Mouse (Mus musculus): ENCODE results near the gene Nvl. TPM values are rescaled to one million over a fixed set of nuclear protein-coding genes. Genes with fewer than 3 reads are reported as not detected.

Nvl gene
- total RNA-seq, 2 experiments from 2014 or later: 34.4 to 36.5 TPM

DNA sequence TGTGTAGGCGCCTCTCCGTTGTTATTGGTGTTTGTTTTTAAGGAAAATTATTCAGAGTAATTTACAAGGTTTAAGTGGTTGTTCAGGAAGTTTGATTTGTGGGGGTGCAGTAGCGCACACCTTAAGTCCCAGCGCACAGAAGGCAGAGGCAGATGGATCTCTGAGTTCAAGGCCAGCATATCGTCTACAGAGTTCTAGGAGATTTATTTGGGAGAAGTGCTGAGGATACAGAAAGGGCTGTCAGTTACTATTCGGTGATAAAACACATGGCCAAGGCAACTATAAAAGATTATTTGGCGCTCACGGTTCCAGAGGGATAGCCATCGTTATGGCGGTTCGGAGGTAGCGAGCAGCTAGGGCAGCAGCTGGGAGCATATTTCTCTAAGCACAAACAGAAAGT is 962 bp upstream of the Nvl start:
- intact Hi-C loops (cut with DNase I): no loop called here
- TF ChIP-seq CTCF (IDR thresholded peaks at IDR 0.05): no peak
- peak overlapping the region; percentile 78 for H3K27ac ChIP-seq

DNA sequence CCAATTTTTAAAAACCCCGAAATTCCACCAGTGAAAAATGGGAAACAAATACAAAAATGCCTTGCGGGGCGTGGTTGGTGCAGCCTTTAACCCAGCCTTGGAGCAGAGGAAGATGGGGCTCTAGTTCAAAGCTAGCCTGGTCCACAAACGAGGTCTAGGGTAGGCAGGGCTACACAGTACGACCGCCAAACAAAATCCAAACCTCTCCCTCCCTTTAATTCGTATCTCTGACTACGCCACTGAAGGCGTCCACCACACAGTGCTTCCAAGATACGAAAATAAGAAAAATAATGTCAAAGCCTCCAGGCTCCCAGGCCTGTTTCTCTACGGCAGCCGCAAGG is 425 bp downstream of the Nvl start:
- Histone ChIP-seq H3K27ac (peak overlapping the region; percentile 67; the same call in 1 of the 2 replicates), H3K4me3 (peak overlapping the region; percentile 61)
- intact Hi-C loops (cut with DNase I): no loop called here
- no peak for DNase-seq (ENCODE audit: extremely low spot score in 1 of 2, low spot score in 2 of 2)
- TF ChIP-seq CTCF (IDR thresholded peaks at IDR 0.05): no peak

More for the DNA sequence above, 962 bp upstream of the Nvl start:
- DNase-seq (ENCODE audit: extremely low spot score in 1 of 2, low spot score in 2 of 2): no peak
- H3K4me3 ChIP-seq: peak overlapping the region; percentile 61

DNA sequence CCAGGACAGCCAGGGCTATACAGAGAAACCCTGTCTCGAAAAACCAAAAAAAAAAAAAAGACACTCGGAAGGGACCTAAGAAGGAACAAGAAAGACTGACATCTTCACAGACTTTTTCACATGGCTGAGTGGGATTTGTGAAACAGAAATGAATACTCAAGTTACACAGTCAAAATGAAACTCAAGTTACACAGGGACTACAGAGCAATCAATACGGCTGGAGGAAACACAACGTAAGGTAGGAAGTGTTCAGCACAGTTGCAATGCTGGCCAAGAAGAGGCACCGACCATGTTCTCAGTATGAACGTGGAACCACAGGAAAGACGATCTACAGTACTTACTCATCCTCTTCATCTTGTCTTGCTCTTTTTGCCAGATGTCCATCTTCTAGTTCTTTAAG is 5.3 kb downstream of the Nvl start:
- Histone ChIP-seq H3K4me3 (no peak overlapping the region), H3K27ac (no peak overlapping the region)
- intact Hi-C loops (cut with DNase I): no loop called here
- no peak for DNase-seq (ENCODE audit: extremely low spot score in 1 of 2, low spot score in 2 of 2)
- no peak for TF ChIP-seq CTCF (IDR thresholded peaks at IDR 0.05)

DNA sequence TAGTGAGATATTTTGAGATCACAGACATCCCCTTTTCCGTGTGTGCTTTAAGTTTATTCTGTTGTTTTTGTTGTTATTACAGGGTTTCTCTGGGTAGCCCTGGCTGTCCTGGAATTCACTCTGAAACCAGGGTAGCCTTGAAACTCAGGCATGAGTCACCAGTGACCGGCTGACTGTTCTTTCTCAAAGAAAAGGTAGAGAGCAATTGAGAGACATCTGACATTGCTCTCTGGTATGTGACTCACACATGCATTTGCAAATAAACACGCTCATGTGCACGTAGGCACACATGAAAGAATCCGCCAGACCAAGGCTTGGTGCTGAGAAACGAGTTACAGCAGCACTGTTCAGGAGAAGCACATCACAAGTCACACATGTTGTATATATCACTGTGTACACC is 12.1 kb downstream of the Nvl start:
- intact Hi-C loops (cut with DNase I): no loop called here
- DNase-seq (ENCODE audit: extremely low spot score in 1 of 2, low spot score in 2 of 2): no peak
- H3K27ac ChIP-seq: no peak overlapping the region
- H3K4me3 ChIP-seq: no peak overlapping the region
- no peak for TF ChIP-seq CTCF (IDR thresholded peaks at IDR 0.05)

DNA sequence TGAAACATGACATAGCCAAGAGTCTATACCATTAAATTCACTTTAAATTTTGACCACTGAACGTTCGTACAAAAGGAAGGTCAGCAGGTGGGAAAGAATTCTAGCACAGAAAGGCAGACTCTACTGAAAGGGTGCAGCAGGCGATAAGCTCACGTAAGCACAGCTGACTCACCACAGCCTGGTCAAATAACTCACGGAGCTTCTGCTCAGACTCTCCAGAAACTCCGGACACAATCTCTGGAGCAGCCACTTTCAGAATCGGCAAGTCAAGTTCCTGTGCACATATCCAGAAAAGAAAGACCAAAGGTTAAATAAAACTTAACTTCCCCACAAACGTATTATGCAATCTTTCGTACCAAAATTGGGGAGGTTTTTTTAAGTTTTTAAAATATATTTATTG is 17.2 kb downstream of the Nvl start:
- no peak for TF ChIP-seq CTCF (IDR thresholded peaks at IDR 0.05)
- no peak overlapping the region for H3K27ac ChIP-seq
- intact Hi-C loops (cut with DNase I): loop anchor here (5.0 kb wide), 1 partner anchor 66 kb away; no protein-coding TSS in a partner anchor
- H3K4me3 ChIP-seq: no peak overlapping the region
- DNase-seq (ENCODE audit: extremely low spot score in 1 of 2, low spot score in 2 of 2): no peak

DNA sequence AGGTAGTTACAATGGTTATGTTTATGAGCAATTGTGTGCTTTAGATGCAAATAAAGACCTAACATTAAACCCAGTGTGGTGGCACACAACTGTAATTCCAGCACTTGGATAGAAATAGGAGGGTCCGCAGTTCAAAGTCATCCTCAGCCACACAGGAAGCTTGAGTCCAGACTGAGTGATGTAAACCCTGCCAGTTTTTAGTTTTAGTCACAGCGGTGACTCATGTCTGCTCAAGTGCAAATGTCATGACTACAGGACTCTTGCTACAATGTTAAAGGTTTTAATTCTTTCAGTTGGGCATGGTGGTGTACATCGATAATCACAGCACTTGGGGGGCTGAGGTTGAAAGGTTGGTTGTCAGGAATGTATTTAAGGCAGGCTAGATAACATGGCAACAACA is 18.1 kb downstream of the Nvl start:
- H3K4me3 ChIP-seq: no peak overlapping the region
- TF ChIP-seq CTCF (IDR thresholded peaks at IDR 0.05): no peak
- H3K27ac ChIP-seq: no peak overlapping the region
- intact Hi-C loops (cut with DNase I): loop anchor here (5.0 kb wide), 1 partner anchor 66 kb away; no protein-coding TSS in a partner anchor
- no peak for DNase-seq (ENCODE audit: extremely low spot score in 1 of 2, low spot score in 2 of 2)

DNA sequence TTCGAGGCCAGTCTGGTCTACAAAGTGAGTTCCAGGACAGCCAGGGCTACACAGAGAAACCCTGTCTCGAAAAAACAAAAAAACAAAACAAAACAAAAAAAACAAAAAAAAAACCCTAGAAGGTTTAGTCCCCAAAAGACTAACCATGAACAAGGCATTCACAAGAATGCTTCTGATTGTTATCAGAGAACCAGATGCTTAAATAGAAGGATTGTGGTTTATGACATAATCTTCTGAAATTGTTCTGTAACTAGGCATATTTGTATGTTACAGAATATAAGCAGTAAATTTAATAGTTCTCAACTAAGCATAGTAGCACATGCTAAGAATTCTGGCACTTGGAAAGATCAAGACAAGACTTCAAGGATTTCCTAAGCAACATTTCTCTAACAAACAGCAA is 19.9 kb downstream of the Nvl start:
- intact Hi-C loops (cut with DNase I): no loop called here
- no peak for TF ChIP-seq CTCF (IDR thresholded peaks at IDR 0.05)
- Histone ChIP-seq H3K4me3 (no peak overlapping the region), H3K27ac (no peak overlapping the region)
- no peak for DNase-seq (ENCODE audit: extremely low spot score in 1 of 2, low spot score in 2 of 2)

DNA sequence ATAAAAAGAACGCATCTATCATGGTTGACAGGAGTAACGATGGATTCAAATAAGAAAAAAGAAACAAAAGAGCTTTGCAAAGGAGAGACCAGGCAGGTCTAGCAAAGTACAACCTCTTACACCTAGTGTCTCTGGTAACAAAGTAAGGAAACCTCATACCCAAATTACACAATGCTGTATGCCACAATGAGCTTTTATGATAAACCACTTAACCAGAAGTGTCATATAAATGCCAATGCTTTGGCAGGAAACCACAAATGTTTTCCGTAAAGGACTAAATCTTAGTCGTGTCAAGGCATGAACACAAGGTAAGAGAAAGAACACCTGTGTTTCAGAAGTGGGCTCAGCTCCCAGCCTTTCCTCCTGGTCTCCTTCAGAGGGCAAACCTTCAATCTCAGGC is 26.9 kb downstream of the Nvl start:
- no peak overlapping the region for H3K27ac ChIP-seq
- TF ChIP-seq CTCF (IDR thresholded peaks at IDR 0.05): no peak
- intact Hi-C loops (cut with DNase I): no loop called here
- no peak for DNase-seq (ENCODE audit: extremely low spot score in 1 of 2, low spot score in 2 of 2)
- no peak overlapping the region for H3K4me3 ChIP-seq

DNA sequence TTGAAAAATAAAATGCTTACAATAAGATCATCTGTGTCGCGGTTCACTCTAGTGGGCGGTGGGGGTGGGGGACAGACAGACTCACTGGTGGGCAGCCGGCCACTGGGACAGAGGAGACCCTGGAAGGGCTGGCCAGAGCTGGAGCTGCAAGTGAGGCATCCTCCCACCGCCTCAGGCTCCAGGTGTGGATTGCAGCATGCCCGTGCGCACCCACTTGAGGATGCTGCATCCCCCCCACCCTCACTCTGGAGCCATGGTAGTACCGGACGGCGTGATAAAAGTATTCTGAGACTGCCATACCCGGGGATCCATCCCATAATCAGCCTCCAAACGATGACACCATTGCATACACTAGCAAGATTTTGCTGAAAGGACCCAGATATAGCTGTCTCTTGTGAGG is 54.0 kb downstream of the Nvl start:
- no peak for DNase-seq (ENCODE audit: extremely low spot score in 1 of 2, low spot score in 2 of 2)
- no peak for TF ChIP-seq CTCF (IDR thresholded peaks at IDR 0.05)
- H3K27ac ChIP-seq: no peak overlapping the region
- no peak overlapping the region for H3K4me3 ChIP-seq
- intact Hi-C loops (cut with DNase I): no loop called here

DNA sequence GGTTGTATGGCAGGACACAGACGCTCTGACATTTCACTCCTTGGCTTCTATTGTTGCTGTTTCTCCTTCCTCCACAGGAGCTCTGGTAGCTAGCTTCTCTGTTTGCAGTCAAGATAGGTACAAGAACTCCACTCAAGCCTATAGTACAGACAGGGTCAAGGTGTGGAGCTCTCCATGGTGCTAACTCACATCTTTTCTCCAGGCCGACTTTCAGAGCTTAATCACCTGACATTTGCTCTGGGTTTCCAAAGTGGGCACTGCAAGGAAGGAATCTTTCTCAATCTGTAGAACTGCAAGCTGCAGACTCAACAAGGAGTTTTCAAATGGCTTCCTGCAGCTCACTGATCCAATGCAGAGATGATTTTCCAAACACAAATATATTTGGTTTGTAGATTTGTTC is 60.0 kb downstream of the Nvl start:
- Histone ChIP-seq H3K27ac (no peak overlapping the region), H3K4me3 (no peak overlapping the region)
- TF ChIP-seq CTCF (IDR thresholded peaks at IDR 0.05): no peak
- intact Hi-C loops (cut with DNase I): no loop called here
- DNase-seq (ENCODE audit: extremely low spot score in 1 of 2, low spot score in 2 of 2): no peak

DNA sequence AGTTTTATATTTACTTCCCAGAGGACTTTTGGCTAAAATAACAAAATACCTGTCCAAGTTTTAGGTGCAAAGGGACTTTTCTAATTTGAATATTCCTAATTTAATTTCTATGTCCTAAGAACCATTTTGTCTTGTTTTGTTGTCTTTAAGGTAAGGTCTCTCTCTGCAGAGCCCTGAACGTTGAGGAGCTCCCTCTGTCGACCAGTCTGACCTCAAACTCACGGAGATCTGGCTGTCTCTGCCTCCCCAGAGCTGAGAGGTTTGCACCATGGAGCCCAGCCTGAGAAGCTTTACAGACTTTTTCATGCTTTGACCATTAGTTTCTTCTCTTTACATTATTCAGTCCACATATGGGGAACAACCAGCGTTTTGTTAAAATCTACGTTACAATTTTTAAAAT is 70.9 kb downstream of the Nvl start:
- H3K27ac ChIP-seq: no peak overlapping the region
- intact Hi-C loops (cut with DNase I): loop anchor here (1.0 kb wide), 1 partner anchor 28 kb away; no protein-coding TSS in a partner anchor
- no peak for DNase-seq (ENCODE audit: extremely low spot score in 1 of 2, low spot score in 2 of 2)
- no peak overlapping the region for H3K4me3 ChIP-seq
- TF ChIP-seq CTCF (IDR thresholded peaks at IDR 0.05): no peak; the same call in 1 of the 2 replicates

DNA sequence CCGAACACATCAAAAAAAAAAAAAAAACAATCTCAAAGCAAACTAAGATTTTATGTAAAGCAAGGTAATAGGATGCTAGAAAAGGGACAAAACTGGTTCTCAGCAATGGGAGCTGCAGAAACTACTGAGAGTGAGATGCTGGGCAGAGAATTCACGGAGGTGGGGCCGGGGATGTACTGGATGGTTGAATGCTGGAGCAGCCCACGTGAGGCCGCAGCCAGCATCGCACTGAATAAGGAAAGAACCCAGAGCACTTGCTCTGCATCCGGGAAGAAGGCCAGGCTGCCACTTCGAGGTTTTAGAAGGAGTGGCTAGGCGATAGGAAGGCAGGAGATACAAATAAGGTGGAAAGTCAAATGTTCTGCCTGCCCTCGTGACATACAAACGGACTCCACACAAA is 74.3 kb downstream of the Nvl start:
- no peak for TF ChIP-seq CTCF (IDR thresholded peaks at IDR 0.05)
- intact Hi-C loops (cut with DNase I): no loop called here
- Histone ChIP-seq H3K27ac (no peak overlapping the region), H3K4me3 (no peak overlapping the region)
- DNase-seq (ENCODE audit: extremely low spot score in 1 of 2, low spot score in 2 of 2): peak in 1 of 2 experiments; percentile 17

DNA sequence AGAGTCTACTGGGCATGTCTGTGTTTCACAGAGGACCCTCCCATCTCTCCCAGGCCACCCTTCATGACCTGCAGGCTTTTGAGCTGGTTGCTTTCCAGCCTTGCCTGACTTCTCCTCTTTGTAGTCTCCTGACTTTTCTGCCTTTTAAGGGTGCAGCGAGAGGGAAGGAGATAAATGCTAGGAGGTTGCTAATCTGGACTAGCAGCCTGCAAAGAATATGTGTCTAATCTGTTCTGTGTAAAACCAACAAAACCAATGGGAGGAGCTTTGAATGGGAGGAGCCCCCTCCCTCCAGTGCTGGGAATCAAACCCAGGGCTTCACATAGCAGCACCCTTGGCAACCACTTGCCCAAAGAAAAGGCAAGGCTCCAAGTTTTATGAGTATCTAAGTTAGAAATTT is 75.7 kb downstream of the Nvl start:
- DNase-seq (ENCODE audit: extremely low spot score in 1 of 2, low spot score in 2 of 2): no peak
- no peak overlapping the region for H3K27ac ChIP-seq
- no peak overlapping the region for H3K4me3 ChIP-seq
- intact Hi-C loops (cut with DNase I): no loop called here
- no peak for TF ChIP-seq CTCF (IDR thresholded peaks at IDR 0.05)

DNA sequence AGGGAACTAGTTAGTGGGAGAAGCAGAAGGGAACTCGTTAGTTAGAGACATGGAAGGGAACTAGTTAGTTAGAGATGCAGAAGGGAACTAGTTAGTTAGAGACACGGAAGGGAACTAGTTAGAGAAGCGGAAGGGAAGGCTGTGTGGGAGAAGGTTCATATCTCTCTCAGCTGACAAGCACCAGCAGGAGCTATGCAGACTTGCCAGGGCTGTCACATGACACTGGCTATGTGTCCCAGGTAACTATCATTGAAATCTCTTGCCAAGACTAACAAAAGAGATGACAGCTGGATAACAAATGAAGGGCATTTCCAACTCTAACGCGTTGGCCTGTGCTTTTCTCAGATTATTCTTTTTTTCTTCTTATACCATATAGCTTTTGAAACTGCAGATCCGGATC is 79.4 kb downstream of the Nvl start:
- Histone ChIP-seq H3K27ac (no peak overlapping the region), H3K4me3 (no peak overlapping the region)
- DNase-seq (ENCODE audit: extremely low spot score in 1 of 2, low spot score in 2 of 2): no peak
- intact Hi-C loops (cut with DNase I): no loop called here
- no peak for TF ChIP-seq CTCF (IDR thresholded peaks at IDR 0.05)

Measured in left cerebral cortex, adult 2 months (tissue).